Mouse (Mus musculus) cerebral cortex, adult 2 months (tissue): ENCODE results near the gene Tlr2.

ENCODE experiments used
- WGBS: fragments of 180-500 bp; shearing (Covaris S2); methylation state at CpG from one replicate; pipeline ENCODE4 v1.1.7; 2018; 5-methylcytosine and 5-hydroxymethylcytosine counted together

Tlr2 gene

GRCm38 (mm10) chr3:83841095-83841850, at the start of gene Tlr2:
Gene Tlr2 (minus strand): TSS chr3:83841767.
- WGBS = 4% methylated on average over 35 of the region's 35 CpGs

DNA sequence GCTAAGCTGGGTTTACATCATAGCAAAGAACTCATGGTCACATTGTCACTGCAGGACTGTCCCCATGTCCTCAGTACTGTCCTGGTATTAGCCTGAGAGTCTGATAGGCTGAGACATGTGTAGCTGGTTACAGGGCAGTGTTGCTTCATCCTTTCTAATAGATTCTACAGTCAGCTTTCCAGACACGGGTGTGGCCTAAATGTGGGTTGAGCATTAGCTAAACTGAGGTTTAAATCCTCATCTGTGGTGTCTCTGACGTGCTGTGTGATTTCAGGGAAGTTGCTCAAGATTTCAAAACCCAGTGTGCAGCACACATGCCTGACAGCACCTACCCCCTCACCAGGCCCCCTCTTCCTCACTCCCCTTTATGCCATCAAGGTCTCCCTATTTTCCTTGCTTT, 43.6 kb upstream of the Tlr2 start:
- WGBS = 79% methylated on average over 2 of the region's 2 CpGs

DNA sequence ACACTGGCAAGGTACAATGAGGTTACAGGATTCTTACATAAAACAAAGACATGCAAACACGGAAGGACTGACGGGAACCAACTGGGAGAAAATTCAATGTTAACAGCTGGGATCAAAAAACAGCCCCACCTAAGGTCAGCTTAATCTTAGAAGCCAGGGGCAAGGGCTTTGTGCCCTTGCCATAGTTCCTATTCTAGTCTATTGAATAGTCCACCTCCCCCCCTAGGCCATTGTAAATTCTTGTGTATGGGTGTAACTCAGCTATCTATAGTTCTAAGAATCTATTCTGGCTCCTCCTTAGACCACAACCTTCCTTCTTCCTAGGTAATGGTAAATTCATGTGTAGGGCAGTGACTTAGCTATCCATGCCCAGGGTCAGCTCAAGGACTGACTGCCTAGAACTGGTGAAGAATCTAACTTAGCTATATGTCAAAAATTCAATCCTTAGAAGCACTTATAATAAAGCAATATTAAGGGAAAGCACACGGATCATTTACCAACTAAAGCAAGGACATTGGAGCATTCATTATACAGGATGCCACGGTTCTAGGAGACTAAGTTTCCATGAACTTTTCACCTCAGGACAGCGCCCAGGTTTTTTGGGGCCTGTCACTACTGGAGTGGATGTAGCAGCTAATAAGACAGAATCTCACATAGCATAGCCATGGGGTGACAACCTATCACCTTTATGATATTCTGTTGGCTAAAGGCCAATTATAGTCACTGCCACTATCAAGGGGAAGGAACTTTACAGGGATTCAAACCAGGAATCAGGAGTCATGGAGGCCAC, 37.9 kb upstream of the Tlr2 start:
- WGBS = 95% methylated on average over 5 of the region's 5 CpGs

DNA sequence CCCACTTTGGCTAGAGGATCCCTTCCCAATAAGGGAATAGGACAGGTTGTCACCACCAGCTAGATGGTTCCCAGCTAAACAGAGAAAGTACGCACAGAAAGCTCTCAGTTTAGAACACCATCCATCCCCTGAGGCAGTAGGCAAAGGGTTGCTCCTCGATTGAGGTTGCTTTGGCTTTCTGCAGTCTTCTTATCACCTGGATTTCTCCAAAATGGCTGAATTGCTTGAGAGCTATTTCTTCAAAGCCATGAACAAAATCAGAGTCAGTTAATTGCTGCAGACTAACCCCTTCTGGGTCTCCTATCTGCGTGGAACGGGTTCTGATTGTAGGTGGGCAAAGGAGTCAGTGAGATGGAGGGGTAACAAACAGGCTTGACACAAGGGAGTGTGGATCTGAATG, 37.2 kb upstream of the Tlr2 start:
- WGBS = 94% methylated on average over 4 of the region's 4 CpGs

- whole genome bisulfite sequencing = 82% methylated on average over 4 of the region's 4 CpGs
These were observed 34.7 kb upstream of the Tlr2 start for GRCm38 (mm10) chr3:83876299-83876698.

DNA sequence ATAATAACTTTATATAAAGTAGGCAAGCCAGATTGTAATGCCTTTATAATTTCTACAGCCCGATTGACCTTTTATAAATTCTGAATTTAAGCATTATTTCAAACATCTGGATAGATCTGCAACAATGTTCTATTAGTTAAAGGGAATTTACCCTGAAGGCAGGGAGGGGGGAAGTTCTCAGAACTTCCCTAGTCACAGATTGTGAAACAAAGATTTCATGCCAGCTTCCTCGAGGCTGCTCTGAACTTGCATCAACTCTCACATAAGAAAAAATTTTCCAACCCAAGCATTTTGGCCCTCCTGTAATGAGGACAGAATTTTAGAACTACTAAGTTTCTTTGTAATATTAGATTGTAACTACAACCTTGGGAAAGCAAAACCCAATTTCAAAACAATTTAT, 33.5 kb upstream of the Tlr2 start:
- WGBS = 71% methylated on average over 2 of the region's 2 CpGs

- WGBS = 89% methylated on average over 2 of the region's 2 CpGs
These were observed 31.3 kb upstream of the Tlr2 start for GRCm38 (mm10) chr3:83872853-83873252.

DNA sequence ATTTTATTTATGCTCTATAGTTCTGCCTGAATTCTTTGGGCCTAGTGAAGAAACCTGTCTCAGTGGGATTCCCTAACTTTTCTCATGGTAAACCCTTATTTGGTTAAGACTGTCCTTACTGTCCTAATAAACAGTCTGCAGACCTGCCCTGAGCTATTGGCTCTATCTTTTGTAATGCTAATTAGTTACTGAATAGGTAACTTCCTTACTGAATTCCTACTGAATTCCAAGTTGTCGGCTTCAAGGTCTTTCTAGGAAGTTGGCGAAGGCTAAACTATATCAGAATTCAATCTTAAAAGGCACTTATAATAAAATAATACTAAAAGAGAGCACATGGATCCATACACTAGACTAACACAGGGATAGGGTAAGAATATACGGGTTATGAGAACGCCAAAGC, 30.4 kb upstream of the Tlr2 start:
- WGBS = 94% methylated on average over 4 of the region's 4 CpGs

GRCm38 (mm10) chr3:83871559-83871958, 30.0 kb upstream of the Tlr2 start:
- 88% methylated on average over 7 of the region's 7 CpGs for WGBS

DNA sequence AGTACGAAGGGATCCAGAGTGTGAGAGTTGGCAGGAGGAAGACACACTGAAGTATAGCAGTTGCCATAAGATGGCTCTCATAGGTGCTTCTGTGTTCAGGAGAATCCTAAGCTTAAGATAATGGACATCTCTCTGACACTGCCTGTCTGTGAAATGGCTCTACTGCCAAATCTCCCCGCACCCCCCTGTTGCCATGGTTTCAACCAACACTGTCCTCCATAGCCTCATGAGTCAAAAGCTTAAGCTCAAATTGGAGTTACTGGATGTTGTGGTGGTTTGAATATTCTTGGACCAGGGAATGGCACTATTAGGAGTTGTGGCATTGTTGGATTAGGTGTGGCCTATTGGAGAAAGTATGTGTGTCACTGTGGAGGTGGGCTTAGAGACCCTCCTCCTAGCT, 28.2 kb upstream of the Tlr2 start:
- 90% methylated on average over 2 of the region's 2 CpGs for WGBS

- 70% methylated on average over 2 of the region's 2 CpGs for WGBS
These were observed 23.6 kb upstream of the Tlr2 start for GRCm38 (mm10) chr3:83865216-83865615.

DNA sequence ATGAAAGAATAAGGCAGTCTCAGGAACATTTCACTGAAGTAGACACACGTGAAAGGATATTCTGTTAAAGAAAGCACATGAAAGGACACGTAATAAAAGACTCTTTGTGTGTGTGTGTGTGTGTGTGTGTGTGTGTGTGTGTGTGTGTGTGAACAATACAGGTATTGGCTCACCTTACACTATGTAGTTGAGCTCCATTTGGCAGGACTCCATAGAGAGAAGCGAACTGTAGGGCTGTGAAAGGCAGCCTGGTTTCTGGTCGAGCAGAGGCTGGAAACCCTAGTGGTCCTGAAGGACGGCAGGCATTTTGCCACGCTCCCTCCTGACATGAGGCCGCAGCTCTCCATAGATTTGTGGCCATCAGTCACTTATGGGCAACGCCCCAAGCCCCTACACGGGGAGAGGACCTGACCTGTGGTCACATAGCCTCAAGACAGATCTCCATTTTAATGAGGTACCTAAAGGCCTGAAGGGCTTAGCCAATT, 22.5 kb upstream of the Tlr2 start:
- WGBS = 87% methylated on average over 9 of the region's 9 CpGs

DNA sequence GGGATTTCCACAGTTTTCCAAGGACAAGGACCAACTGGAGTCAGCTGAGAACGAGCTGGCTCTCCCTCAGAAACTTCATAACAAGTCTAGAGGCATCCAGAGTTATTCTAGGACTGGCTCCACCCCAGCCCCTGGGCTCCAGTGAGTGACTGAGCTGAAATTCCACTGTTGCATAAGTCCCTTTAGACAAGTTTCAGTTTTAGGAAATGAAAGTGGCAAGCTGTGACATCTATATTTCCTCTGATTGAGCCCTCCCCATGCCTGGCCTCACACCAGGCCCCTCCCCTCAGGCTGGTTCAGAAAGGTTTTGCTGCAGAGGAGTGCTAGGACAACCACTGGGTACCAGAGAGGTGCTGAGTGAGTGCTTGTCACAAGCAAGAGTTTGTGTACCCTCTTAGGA, 21.4 kb upstream of the Tlr2 start:
- whole genome bisulfite sequencing = 0% methylated on average over 1 of the region's 1 CpGs

- 89% methylated on average over 7 of the region's 7 CpGs for WGBS
These were observed 18.0 kb upstream of the Tlr2 start for GRCm38 (mm10) chr3:83859595-83859994.

DNA sequence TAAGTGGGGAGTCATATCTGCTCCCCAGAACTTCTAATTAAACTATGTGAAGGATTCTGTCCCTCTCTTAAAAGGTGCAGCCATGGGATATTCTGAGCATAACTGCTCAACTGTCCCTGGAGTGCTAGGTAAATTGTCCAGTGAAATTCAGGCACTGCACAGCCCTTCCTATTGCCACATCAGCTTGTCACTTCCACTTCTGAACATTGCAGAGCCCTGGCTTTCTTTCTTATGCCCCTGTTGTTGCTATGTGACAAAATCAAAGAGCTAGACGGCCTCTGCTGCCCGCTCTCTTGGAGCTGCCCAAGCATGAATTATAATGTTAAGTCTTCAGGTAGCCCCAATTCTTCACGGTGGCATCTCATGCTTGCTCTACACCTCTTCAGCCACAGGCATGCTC, 17.5 kb upstream of the Tlr2 start:
- WGBS = 85% methylated on average over 3 of the region's 3 CpGs

DNA sequence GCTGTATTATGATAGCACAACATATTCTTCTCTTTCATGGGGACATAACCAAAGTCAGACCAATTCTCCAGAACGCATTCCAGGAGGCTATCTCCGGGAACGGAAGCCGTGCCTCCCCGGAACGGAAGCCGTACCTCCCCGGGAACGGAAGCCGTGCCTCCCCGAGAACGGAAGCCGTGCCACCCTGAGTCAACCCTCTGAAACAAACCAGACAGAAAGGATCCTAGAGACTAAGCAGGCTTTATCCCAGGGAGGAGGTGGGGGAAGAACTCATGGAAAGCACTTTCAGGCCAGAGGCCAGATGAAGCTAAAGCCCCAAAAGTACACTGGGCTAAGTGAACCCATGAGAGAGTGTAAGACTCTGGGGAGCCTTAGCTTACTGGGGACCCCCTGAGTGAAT, 16.1 kb upstream of the Tlr2 start:
- WGBS = 96% methylated on average over 13 of the region's 13 CpGs

DNA sequence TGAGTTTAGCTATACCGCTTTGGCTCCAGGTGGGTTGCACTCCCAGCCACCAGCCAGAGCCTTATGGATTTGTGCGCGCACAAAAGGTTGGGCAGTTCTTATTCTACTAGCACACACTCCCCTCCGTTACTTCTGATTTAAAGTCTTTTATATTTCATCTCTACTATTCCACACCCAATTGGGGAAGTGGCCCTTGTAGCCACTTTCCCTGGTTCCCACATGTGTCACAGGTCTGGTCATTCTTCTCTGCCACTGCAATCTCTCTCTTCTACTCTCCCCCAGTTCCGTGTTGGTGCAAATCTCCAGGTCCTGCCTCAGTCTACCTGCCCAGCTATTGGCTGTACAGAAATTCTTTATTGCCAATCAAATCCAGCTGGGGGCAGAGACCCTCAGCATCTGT, 14.1 kb upstream of the Tlr2 start:
- WGBS = 93% methylated on average over 5 of the region's 5 CpGs

DNA sequence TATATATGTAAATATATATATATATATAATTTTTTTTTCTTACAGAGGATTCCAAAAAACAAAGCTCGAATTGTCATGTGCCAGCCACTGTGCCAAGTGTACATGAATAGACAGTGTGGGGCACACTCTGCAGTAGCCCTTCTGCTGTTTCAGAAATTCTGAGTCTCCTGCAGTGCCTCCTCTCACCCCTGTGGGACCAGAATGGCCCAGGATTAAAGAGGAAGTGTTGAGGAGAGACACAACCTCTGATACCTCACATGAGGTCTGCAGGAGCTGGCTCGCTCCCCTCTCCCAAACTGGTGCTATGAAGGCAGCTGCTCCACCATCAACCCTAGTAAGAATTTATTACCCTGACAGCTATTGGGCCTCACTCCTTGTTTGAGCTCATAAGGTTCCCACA, 7.8 kb upstream of the Tlr2 start:
- 83% methylated on average over 2 of the region's 2 CpGs for WGBS

GRCm38 (mm10) chr3:83844766-83845520, 3.4 kb upstream of the Tlr2 start:
- WGBS = 73% methylated on average over 8 of the region's 8 CpGs

- WGBS = 95% methylated on average over 5 of the region's 5 CpGs
These were observed 2.1 kb downstream of the Tlr2 start for GRCm38 (mm10) chr3:83839477-83839876.

DNA sequence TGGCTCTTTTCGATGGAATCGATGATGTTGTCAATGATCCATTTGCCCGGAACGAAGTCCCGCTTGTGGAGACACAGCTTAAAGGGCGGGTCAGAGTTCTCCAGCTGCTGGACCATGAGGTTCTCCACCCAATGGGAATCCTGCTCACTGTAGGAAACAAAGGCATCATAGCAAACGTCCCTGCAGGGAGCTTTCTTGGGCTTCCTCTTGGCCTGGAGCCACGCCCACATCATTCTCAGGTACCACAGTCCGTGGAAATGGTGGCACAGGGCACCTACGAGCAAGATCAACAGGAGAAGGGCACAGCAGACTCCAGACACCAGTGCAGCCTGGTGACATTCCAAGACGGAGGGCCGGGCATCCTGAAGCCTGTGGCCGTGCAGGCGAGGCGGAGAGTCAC, 4.9 kb downstream of the Tlr2 start:
- WGBS = 88% methylated on average over 15 of the region's 15 CpGs

- WGBS = 79% methylated on average over 5 of the region's 5 CpGs
These were observed 13.4 kb downstream of the Tlr2 start for GRCm38 (mm10) chr3:83828145-83828611.
